Mouse (Mus musculus) hindbrain, embryonic 14.5 days (tissue): ENCODE measurements at regions not wholly inside any gene's neighbourhood (a gene's known extent, or its start where the extent isn't known, plus 50 kb on each side); places are given as distances from the start of the nearest gene placed in this dataset.

Experiments used
- ATAC-seq: fragments of 200-750 bp; cut with Nextera tagmentation; 2 replicates; pipeline ENCODE4 v1.8.0; 2017; ENCODE audit warnings: moderate number of reproducible peaks, mild to moderate bottlenecking, moderate TSS enrichment, moderate library complexity; ENCODE audit not compliant: low FRiP score
- DNase-seq: peaks from one replicate; pipeline ENCODE4 v3.0.0-alpha.2; 2015; ENCODE audit warnings: low spot score
- H3K27ac ChIP-seq: fragments of 300-500 bp; sonication (generic); 2 replicates; pipeline ENCODE4 v1.5.1; 2014; ENCODE audit warnings: mild to moderate bottlenecking, moderate library complexity
- H3K27me3 ChIP-seq: fragments of 300-500 bp; sonication (generic); 2 replicates; pipeline ENCODE4 v1.6.1; 2014; ENCODE audit warnings: mild to moderate bottlenecking, low read length, mixed read lengths; ENCODE audit not compliant: control insufficient read depth, insufficient read depth
- H3K36me3 ChIP-seq: fragments of 300-500 bp; sonication (generic); replicated peaks from 2 replicates; pipeline ENCODE4 v1.6.1; 2014; ENCODE audit not compliant: control insufficient read depth, insufficient read depth
- H3K4me1 ChIP-seq: fragments of 300-500 bp; sonication (generic); replicated peaks from 2 replicates; pipeline ENCODE4 v1.6.1; 2014; ENCODE audit warnings: antibody characterized with exemption, low read length, mixed read lengths; ENCODE audit not compliant: control insufficient read depth, insufficient read depth
- H3K4me2 ChIP-seq: fragments of 300-500 bp; sonication (generic); replicated peaks from 2 replicates; pipeline ENCODE4 v1.6.1; 2014; ENCODE audit warnings: mild to moderate bottlenecking, moderate library complexity
- H3K4me3 ChIP-seq: fragments of 300-500 bp; sonication (generic); replicated peaks from 2 replicates; pipeline ENCODE4 v1.5.1; 2014; ENCODE audit warnings: mild to moderate bottlenecking, low read length
- H3K9ac ChIP-seq: fragments of 300-500 bp; sonication (generic); 2 replicates; pipeline ENCODE4 v1.6.1; 2014
- H3K9me3 ChIP-seq: fragments of 300-500 bp; sonication (generic); 2 replicates; pipeline ENCODE4 v1.6.1; 2016; ENCODE audit warnings: low read length; ENCODE audit not compliant: control insufficient read depth
- WGBS: fragments of 180-500 bp; shearing (Covaris S2); extraction: QIAGEN DNeasy Blood & Tissue Kit; methylation state at CpG from one replicate; pipeline ENCODE4 v1.1.7; 2014; 5-methylcytosine and 5-hydroxymethylcytosine counted together

DNA sequence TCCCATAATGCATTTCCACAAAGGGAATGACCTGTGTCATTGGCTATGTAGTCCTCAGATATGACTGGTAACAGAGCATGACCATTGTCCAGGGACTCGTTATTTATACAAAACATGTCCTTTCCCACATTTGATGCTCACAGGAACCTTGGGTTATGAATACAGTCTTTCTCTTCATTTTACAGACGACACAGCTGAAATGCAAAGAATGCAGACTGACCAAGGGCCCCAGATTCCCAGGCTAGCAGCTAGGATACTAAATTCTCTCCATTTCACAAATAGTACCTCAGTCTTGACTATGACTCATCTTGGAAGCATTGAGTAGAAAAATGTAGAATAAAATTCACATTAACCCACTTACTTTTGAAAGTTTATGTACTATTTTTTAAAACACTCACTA lies 182.7 kb upstream of the Sox4 start:
- 71% methylated on average over 2 of the region's 2 CpGs for WGBS
- DNase-seq: no peak
- no peaks in the 10 kb centered on the region for H3K36me3 ChIP-seq
- no peak overlapping the region for H3K9ac ChIP-seq
- no peak for ATAC-seq
- 0 out of 2 replicates have a peak, but pooled peaks cover 6% of the 10 kb centered on the region for H3K9me3 ChIP-seq
- H3K4me2 ChIP-seq: no peak overlapping the region
- no peak overlapping the region for H3K4me3 ChIP-seq
- H3K4me1 ChIP-seq: no peaks in the 10 kb centered on the region
- no peak overlapping the region for H3K27ac ChIP-seq
- no peaks in the 10 kb centered on the region for H3K27me3 ChIP-seq

DNA sequence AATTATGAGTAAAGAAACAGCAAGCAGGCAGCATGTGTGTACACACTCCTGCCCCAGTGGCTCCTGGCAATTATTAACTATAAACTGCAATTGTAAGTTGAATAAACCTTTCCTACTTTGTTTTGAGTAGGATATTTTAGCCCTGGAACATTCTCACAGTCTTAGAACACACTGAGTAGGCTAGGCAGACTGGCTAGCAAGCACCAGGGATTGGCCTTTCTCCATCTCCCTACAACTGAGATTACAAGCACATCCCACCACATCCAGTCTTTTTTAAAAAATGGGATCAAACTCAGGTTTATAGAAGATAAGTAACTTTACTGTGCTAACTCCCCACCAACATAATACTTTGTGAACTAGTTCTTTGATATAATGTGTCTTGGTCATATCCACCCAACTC lies 174.0 kb upstream of the Sox4 start:
- H3K9me3 ChIP-seq: no peaks in the 10 kb centered on the region

DNA sequence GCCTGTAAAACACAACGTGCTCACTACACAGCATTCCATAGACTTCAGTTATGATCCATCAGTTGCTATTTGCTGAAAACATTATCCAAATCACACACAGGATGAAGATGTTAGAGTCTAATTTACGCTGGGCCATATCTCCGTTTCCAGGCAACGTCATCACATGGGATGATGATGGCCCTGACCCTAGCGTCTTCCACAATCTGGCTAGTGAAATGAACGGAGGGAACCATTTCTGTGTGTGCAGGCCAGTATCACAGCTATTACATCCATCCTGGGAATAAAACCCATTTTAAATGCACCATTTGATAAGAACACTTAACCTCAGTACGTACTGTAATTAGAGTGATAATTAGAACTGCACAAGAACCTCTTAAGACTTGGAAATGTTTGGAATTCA lies 170.0 kb upstream of the Sox4 start:
- H3K9me3 ChIP-seq: no peaks in the 10 kb centered on the region
- no peaks in the 10 kb centered on the region for H3K36me3 ChIP-seq
- no peak overlapping the region for H3K4me3 ChIP-seq
- WGBS: 53% methylated on average over 7 of the region's 7 CpGs
- ATAC-seq (peak; percentile 62; the same call in 1 of the 2 replicates), DNase-seq (no peak)
- H3K27ac ChIP-seq: peak overlapping the region; percentile 71
- H3K27me3 ChIP-seq: no peaks in the 10 kb centered on the region
- H3K4me2 ChIP-seq: no peak overlapping the region
- no peak overlapping the region for H3K9ac ChIP-seq
- peaks cover 6% of the 10 kb centered on the region for H3K4me1 ChIP-seq

More for the DNA sequence above, 174.0 kb upstream of the Sox4 start:
- H3K4me1 ChIP-seq: peaks cover 6% of the 10 kb centered on the region
- H3K9ac ChIP-seq: no peak overlapping the region
- no peak overlapping the region for H3K4me2 ChIP-seq
- DNase-seq (no peak), ATAC-seq (no peak)
- no peaks in the 10 kb centered on the region for H3K36me3 ChIP-seq
- no peak overlapping the region for H3K4me3 ChIP-seq
- H3K27me3 ChIP-seq: no peaks in the 10 kb centered on the region
- H3K27ac ChIP-seq: no peak overlapping the region

DNA sequence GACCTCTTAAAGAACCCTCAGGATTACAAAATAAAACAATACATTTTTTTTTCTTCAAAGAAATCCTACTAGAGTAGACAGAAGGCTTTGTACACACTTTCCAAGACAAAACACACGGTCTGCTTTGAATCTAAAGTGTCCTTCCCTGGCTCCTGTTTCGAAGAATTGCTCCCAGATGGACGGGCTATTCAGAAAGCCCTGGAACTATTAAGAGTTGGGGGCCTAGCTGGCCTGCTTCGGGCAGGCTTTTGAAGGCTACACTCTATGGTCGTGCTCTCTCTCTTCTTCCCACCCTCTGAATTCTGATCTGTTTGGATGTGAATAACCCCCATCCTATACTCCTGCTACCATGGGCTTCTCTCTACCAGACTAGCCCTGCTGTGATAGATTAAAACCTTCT lies 167.6 kb upstream of the Sox4 start:
- Histone ChIP-seq H3K27me3 (no peaks in the 10 kb centered on the region), H3K9me3 (no peaks in the 10 kb centered on the region), H3K27ac (no peak overlapping the region), H3K4me1 (peaks cover 6% of the 10 kb centered on the region), H3K36me3 (no peaks in the 10 kb centered on the region), H3K9ac (no peak overlapping the region), H3K4me2 (no peak overlapping the region), H3K4me3 (no peak overlapping the region)
- no peak for ATAC-seq
- WGBS: 89% methylated on average over 5 of the region's 5 CpGs
- DNase-seq: no peak

DNA sequence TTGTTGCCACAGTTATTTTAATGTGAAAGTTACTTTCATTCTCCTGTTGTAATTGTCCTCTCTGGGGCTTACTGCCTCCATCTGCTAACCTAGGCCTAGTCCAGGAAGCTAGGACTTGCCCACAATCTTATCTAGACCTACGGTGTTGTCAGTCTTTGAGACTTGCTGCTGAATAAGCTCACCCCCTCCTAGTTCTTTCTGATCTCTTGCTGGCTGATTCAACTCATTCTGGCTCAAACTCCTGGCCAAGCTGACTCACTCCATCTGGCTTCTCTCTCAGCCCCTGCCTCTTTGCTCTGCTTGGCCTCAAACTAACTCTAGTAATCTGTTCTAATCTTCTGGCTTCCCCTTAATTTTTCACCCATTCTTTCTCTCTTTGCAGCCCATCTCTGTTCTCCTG lies 165.8 kb upstream of the Sox4 start:
- H3K27me3 ChIP-seq: no peaks in the 10 kb centered on the region
- no peak overlapping the region for H3K9ac ChIP-seq
- H3K36me3 ChIP-seq: no peaks in the 10 kb centered on the region
- no peak overlapping the region for H3K27ac ChIP-seq
- DNase-seq (no peak), ATAC-seq (no peak)
- H3K4me3 ChIP-seq: no peak overlapping the region
- no peaks in the 10 kb centered on the region for H3K9me3 ChIP-seq
- WGBS: 86% methylated on average over 1 of the region's 1 CpGs
- H3K4me1 ChIP-seq: peaks cover 6% of the 10 kb centered on the region
- H3K4me2 ChIP-seq: no peak overlapping the region

DNA sequence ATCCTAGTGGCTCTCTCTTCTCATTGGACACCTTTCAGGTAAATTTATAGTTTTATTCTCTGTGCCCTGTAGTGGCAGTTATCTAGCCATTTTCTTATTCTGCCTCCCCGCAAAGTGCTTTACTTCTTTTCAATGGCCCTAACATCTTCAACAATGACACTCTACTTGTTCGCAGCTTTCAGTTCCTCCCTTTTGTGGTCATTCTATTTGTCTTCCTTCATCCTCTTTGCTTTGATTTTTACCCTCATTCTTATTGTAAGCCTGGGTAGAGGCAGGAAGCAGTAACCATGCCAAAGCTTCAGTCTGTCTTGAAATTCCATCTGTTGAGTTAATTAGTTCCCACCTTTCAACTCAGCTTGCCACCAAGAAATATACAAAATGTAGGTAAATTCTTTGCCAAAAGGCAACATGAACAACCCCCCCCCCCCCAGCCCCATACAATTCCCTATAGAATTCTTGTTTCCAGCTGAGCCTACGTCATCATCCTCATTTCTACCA lies 161.5 kb upstream of the Sox4 start:
- WGBS: 70% methylated on average over 3 of the region's 3 CpGs
- ATAC-seq: no peak
- Histone ChIP-seq H3K36me3 (no peaks in the 10 kb centered on the region), H3K27ac (no peak overlapping the region), H3K9ac (no peak overlapping the region), H3K4me2 (no peak overlapping the region), H3K27me3 (no peaks in the 10 kb centered on the region), H3K9me3 (no peaks in the 10 kb centered on the region), H3K4me1 (no peaks in the 10 kb centered on the region), H3K4me3 (no peak overlapping the region)
- no peak for DNase-seq

DNA sequence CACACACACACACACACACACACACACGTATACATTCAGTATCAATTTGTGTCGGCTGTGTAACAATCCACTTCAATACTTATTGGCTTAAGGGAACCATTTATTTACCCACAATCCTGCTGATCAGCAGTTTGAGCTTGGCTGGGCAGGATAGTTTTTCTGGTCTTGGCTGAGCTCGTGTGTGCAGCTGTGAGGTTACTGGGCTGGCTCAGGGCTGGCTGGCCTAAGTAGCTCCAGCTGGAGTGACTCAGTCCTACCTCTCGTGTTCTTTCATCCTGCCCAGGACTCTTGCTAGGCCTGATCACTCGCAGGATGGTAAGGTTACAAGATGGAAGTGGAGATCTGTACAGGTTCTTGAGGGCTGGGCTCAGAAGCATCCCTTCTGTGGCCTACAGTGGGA lies 156.6 kb upstream of the Sox4 start:
- Histone ChIP-seq H3K4me3 (no peak overlapping the region), H3K9ac (no peak overlapping the region), H3K36me3 (no peaks in the 10 kb centered on the region), H3K27ac (no peak overlapping the region), H3K9me3 (no peaks in the 10 kb centered on the region), H3K27me3 (no peaks in the 10 kb centered on the region), H3K4me1 (no peaks in the 10 kb centered on the region), H3K4me2 (no peak overlapping the region)
- no peak for DNase-seq
- no peak for ATAC-seq
- WGBS: 72% methylated on average over 5 of the region's 5 CpGs

DNA sequence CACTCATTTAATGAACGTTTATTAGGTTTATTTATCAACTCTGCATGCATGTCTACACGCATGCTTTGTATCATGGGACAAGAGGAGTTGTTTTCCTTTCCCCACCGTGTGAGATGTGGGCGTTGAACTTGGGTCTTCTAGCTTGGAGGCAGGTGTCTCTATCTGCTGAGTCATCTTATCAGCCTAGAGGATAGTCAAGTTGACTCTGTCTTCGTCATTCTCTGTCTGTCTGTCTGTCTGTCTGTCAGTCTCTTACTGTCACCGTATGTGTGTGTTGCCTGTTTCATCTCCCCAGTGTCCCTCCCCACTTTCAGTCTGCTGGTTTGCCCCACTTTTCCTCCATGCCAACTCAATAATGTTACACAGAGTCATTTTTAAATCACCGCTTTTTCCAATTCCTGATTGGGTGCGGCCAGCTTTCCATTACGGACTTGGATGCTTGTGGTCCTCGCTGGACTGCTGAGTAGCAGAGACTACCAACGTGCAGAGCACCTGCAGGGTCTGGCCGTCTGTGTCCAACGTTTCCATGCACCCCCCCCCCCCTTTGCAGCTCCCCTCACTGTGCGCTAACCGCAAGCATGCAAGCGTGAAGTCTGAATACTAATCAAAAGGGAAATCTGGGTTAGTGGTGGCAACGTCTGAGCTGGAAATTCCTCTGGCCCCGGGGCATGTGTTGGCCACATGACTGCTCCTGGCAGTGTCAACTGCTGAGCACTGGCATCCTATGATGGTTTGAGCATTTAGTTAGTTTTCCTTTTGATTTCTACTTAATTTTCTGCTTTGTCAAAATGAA lies 155.7 kb upstream of the Sox4 start:
- Histone ChIP-seq H3K4me3 (no peak overlapping the region), H3K36me3 (no peaks in the 10 kb centered on the region), H3K9me3 (no peaks in the 10 kb centered on the region), H3K9ac (no peak overlapping the region), H3K4me2 (no peak overlapping the region), H3K27ac (no peak overlapping the region), H3K27me3 (no peaks in the 10 kb centered on the region), H3K4me1 (no peaks in the 10 kb centered on the region)
- 65% methylated on average over 18 of the region's 18 CpGs for WGBS
- DNase-seq (no peak), ATAC-seq (peak; percentile 43; the same call in 1 of the 2 replicates)

DNA sequence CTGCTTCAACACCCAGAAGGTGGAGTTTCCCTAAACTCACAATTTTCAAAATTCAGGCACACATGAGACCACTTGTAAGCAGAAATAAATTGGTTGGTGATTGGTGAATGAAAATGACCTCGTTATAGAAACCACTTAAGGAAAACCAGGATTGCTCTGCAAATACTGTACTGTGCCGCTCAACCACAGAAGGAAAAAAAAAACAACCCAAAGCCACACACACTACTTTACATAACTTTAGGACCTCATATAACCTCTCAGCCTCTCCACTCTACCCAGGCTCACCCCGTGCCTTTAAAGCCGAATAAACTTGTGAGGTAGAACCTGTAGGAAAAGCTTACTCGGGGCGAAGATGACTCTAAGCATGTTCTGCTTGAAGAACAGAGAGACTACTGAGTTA lies 154.7 kb upstream of the Sox4 start:
- Histone ChIP-seq H3K27ac (no peak overlapping the region), H3K9ac (no peak overlapping the region), H3K4me3 (no peak overlapping the region), H3K9me3 (no peaks in the 10 kb centered on the region), H3K4me2 (no peak overlapping the region), H3K36me3 (no peaks in the 10 kb centered on the region), H3K27me3 (no peaks in the 10 kb centered on the region), H3K4me1 (no peaks in the 10 kb centered on the region)
- ATAC-seq: no peak
- WGBS: 93% methylated on average over 6 of the region's 6 CpGs
- no peak for DNase-seq

DNA sequence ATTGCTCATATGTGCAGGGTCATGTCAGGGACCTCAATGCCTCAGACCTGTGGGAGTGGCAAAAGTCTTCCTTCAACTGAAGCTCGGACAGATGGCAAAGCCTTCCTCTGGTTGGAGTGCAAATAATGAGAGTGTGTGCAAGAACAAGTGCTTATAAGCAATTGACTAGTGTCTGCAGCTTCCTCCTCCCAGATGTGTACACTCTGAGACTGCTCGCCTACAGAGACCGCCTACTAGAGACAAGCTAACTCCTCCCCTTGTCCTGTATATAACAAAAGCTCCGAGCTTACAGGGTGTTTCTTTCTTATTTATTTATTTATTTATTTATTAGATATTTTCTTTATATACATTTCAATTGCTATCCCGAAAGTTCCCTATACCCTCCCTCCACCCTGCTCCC lies 138.7 kb upstream of the Sox4 start:
- 93% methylated on average over 5 of the region's 5 CpGs for WGBS

More for the DNA sequence above, 138.7 kb upstream of the Sox4 start:
- Histone ChIP-seq H3K9ac (no peak overlapping the region), H3K4me2 (no peak overlapping the region), H3K36me3 (no peaks in the 10 kb centered on the region), H3K4me1 (no peaks in the 10 kb centered on the region), H3K27ac (no peak overlapping the region), H3K9me3 (no peaks in the 10 kb centered on the region), H3K27me3 (no peaks in the 10 kb centered on the region), H3K4me3 (no peak overlapping the region)
- DNase-seq: no peak
- ATAC-seq: no peak
